Mouse (Mus musculus): ENCODE measurements at regions not wholly inside any gene's neighbourhood (a gene's known extent, or its start where the extent isn't known, plus 50 kb on each side); places are given as distances from the start of the nearest gene placed in this dataset.
A peak's percentile ranks its signal among the peaks of the same experiment; 100 is the strongest.
"Not testable (repeated sequence)": the region's sequence is repeated elsewhere in the genome, so short reads cannot be mapped to it uniquely, and the experiment has no call there.

DNA sequence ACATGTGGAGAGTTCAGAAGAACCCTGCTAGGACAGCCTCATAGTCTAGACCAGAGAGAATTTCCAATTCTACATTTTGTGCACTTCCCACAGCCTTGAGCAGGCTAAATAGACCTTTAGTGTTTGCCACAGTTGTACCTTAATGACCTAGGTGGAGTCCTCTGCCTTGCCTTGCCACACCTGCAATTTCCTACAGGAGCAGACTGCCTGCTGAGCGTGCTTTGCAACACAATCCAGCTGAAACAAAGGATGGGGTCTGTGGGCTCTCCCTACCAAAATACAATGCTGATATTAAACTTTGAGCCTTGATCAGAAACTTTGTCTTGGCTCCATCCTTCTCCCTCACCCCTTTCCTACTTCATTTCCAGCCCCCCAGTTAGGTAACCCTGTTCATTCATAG lies 326.0 kb upstream of the Snx7 start:
- no peak overlapping the region for H3K4me2 ChIP-seq (replicated peaks; ENCODE audit: low read depth, low read length)
- no peaks in the 10 kb centered on the region for H3K9me3 ChIP-seq (ENCODE audit: control insufficient read depth, low read length)
- ATAC-seq (ENCODE audit: low FRiP score, low TSS enrichment), result no peak
- H3K27ac ChIP-seq (ENCODE audit: low read depth, low read length), result no peak overlapping the region
- H3K9ac ChIP-seq (ENCODE audit: low read depth, low read length), result no peak overlapping the region
- no peaks in the 10 kb centered on the region for H3K36me3 ChIP-seq (ENCODE audit: control insufficient read depth, insufficient read depth, low read length)
- H3K4me1 ChIP-seq (ENCODE audit: control insufficient read depth, insufficient read depth, low read length), result no peaks in the 10 kb centered on the region
- no peaks in the 10 kb centered on the region for H3K27me3 ChIP-seq (ENCODE audit: control insufficient read depth, insufficient read depth, low read length)
- 39% methylated on average over 1 of the region's 1 CpGs for WGBS
- no peak overlapping the region for H3K4me3 ChIP-seq (ENCODE audit: low read length)

DNA sequence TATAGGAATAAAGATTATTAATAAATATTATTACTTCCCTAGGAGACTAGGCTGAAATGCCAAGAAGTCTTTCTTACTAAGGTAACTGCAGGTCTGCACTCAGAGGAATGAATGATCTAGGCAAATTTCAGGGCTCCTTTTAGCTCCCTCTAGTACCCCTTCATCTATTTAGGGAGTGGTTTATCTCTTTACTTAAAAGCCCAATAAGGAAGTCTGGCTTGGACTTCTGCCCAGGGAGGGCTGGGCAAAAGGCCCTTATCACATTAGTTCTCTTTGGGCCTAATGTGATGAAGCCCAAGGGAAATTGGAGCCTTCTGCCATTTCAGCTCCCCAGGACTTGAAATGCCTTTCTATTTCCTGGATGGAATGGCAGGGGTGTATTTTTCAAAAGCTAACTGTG lies 320.6 kb upstream of the Snx7 start:
- Histone ChIP-seq H3K9me3 (ENCODE audit: control insufficient read depth, low read length) (no peaks in the 10 kb centered on the region), H3K27ac (ENCODE audit: low read depth, low read length) (no peak overlapping the region), H3K36me3 (ENCODE audit: control insufficient read depth, insufficient read depth, low read length) (no peaks in the 10 kb centered on the region), H3K4me1 (ENCODE audit: control insufficient read depth, insufficient read depth, low read length) (no peaks in the 10 kb centered on the region), H3K4me3 (ENCODE audit: low read length) (no peak overlapping the region), H3K4me2 (replicated peaks; ENCODE audit: low read depth, low read length) (no peak overlapping the region), H3K27me3 (ENCODE audit: control insufficient read depth, insufficient read depth, low read length) (no peaks in the 10 kb centered on the region), H3K9ac (ENCODE audit: low read depth, low read length) (no peak overlapping the region)
- no peak for ATAC-seq (ENCODE audit: low FRiP score, low TSS enrichment)

DNA sequence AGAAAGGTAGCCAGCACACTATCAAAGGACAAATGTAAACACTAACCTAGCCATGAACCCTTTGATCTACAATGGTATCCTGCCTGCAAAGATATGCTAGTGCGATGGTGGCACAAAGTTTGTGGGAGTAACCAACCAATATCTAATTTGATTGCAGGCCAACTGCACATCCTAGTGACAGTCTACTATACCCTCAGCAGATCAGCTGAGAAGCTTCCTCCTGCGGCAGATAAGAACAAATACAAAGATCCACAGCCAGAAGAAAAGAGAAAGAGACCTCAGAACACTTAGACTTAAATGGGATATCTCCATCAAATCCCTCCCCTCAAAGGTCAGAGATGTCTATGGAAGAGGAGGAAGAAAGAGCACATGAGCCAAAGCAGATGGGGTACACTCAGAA lies 308.7 kb upstream of the Snx7 start:
- Histone ChIP-seq H3K4me3 (ENCODE audit: low read length) (no peak overlapping the region), H3K4me2 (replicated peaks; ENCODE audit: low read depth, low read length) (no peak overlapping the region), H3K27me3 (ENCODE audit: control insufficient read depth, insufficient read depth, low read length) (no peaks in the 10 kb centered on the region), H3K9me3 (ENCODE audit: control insufficient read depth, low read length) (no peaks in the 10 kb centered on the region), H3K4me1 (ENCODE audit: control insufficient read depth, insufficient read depth, low read length) (no peaks in the 10 kb centered on the region), H3K36me3 (ENCODE audit: control insufficient read depth, insufficient read depth, low read length) (no peaks in the 10 kb centered on the region), H3K27ac (ENCODE audit: low read depth, low read length) (no peak overlapping the region), H3K9ac (ENCODE audit: low read depth, low read length) (no peak overlapping the region)
- 90% methylated on average over 2 of the region's 2 CpGs for WGBS
- ATAC-seq (ENCODE audit: low FRiP score, low TSS enrichment), result no peak

DNA sequence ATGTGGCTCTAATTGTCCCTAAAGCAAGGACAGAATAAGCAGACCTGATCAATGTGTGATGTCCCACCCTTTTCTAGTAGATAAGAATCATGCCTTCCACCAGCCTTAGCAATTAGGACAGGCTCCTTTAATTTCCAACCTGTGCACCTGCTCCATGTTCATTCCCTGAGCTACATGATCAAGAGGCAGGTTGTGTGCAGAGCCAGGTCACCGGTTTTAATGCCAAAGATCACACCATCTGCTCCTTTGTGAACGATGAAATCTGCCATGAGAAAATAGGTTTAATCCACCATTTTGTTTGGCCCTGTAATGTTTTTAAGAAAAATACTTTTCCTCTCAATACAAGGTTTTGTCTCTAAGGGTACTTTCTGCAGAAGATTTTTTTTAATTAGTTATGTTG lies 294.2 kb upstream of the Snx7 start:
- no peak for ATAC-seq (ENCODE audit: low FRiP score, low TSS enrichment)
- Histone ChIP-seq H3K4me2 (replicated peaks; ENCODE audit: low read depth, low read length) (no peak overlapping the region), H3K27me3 (ENCODE audit: control insufficient read depth, insufficient read depth, low read length) (no peaks in the 10 kb centered on the region), H3K4me3 (ENCODE audit: low read length) (no peak overlapping the region), H3K27ac (ENCODE audit: low read depth, low read length) (no peak overlapping the region), H3K4me1 (ENCODE audit: control insufficient read depth, insufficient read depth, low read length) (no peaks in the 10 kb centered on the region), H3K9me3 (ENCODE audit: control insufficient read depth, low read length) (no peaks in the 10 kb centered on the region), H3K9ac (ENCODE audit: low read depth, low read length) (no peak overlapping the region), H3K36me3 (ENCODE audit: control insufficient read depth, insufficient read depth, low read length) (no peaks in the 10 kb centered on the region)
- WGBS, result 71% methylated on average over 2 of the region's 2 CpGs

DNA sequence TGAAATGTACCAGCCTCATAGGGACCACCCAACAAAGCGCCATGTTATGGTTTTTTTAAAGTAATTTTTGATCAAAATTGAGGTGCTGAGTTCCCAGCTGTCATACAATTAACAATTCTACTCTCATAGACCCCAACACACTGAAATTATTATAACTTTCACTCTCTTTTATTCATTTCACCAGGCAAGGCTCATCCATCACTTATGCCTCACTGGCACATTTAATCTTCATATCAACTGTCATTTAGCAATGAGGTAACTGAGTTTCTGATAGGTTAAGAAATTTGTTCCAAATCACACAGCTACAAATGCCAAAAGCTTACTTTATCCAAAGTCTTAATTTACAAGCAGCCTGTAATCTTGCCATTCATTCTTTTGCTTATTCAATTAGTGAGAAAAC lies 276.1 kb upstream of the Snx7 start:
- Histone ChIP-seq H3K27me3 (ENCODE audit: control insufficient read depth, insufficient read depth, low read length) (no peaks in the 10 kb centered on the region), H3K27ac (ENCODE audit: low read depth, low read length) (no peak overlapping the region), H3K9ac (ENCODE audit: low read depth, low read length) (no peak overlapping the region), H3K4me1 (ENCODE audit: control insufficient read depth, insufficient read depth, low read length) (no peaks in the 10 kb centered on the region), H3K4me3 (ENCODE audit: low read length) (no peak overlapping the region), H3K9me3 (ENCODE audit: control insufficient read depth, low read length) (no peaks in the 10 kb centered on the region), H3K36me3 (ENCODE audit: control insufficient read depth, insufficient read depth, low read length) (no peaks in the 10 kb centered on the region), H3K4me2 (replicated peaks; ENCODE audit: low read depth, low read length) (no peak overlapping the region)
- ATAC-seq (ENCODE audit: low FRiP score, low TSS enrichment), result no peak
- WGBS, result 100% methylated on average over 1 of the region's 1 CpGs

DNA sequence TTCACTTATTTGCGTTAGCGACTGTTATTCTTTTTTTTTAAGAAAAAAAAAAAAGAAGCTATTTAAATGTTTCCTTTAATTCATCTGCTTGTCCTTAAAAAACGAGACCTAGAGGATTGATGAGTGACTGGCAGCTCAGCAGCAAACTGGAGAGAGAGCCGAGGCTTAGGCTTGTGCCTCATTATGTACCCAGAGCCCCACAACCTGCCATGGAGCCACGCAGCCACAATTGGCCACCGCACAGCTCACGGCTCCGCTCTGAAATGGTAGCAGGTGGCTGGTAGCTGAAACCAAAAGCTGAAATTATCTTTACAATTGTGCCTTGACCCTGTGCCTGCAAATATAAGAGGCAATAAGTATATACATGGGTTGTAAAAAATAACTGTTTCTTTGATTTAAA lies 273.0 kb upstream of the Snx7 start:
- no peak overlapping the region for H3K4me2 ChIP-seq (replicated peaks; ENCODE audit: low read depth, low read length)
- H3K4me3 ChIP-seq (ENCODE audit: low read length), result no peak overlapping the region
- ATAC-seq (ENCODE audit: low FRiP score, low TSS enrichment), result no peak
- no peaks in the 10 kb centered on the region for H3K9me3 ChIP-seq (ENCODE audit: control insufficient read depth, low read length)
- WGBS, result 86% methylated on average over 8 of the region's 8 CpGs
- no peaks in the 10 kb centered on the region for H3K4me1 ChIP-seq (ENCODE audit: control insufficient read depth, insufficient read depth, low read length)
- H3K36me3 ChIP-seq (ENCODE audit: control insufficient read depth, insufficient read depth, low read length), result no peaks in the 10 kb centered on the region
- no peak overlapping the region for H3K27ac ChIP-seq (ENCODE audit: low read depth, low read length)
- H3K27me3 ChIP-seq (ENCODE audit: control insufficient read depth, insufficient read depth, low read length), result no peaks in the 10 kb centered on the region
- no peak overlapping the region for H3K9ac ChIP-seq (ENCODE audit: low read depth, low read length)

DNA sequence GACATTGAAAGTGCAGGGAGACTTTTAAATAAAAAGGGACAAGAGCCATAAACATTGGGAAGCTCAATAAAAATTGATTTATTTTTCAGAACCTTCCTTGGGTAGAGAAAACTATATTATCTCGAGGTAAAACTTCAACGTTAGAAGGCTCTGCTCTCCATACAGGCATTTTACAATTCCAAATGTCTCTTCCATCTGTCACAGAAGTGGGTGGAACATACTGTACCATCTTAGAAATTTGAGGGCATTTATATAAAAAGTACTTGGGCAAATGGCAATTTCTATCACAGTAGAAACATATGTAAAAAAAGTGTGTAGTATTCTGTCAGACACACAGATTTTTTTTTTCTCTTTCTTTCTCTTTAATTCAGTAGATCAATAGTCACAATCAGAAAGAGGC lies 271.4 kb upstream of the Snx7 start:
- no peak for ATAC-seq (ENCODE audit: low FRiP score, low TSS enrichment)
- Histone ChIP-seq H3K9me3 (ENCODE audit: control insufficient read depth, low read length) (no peaks in the 10 kb centered on the region), H3K27ac (ENCODE audit: low read depth, low read length) (no peak overlapping the region), H3K4me3 (ENCODE audit: low read length) (no peak overlapping the region), H3K4me1 (ENCODE audit: control insufficient read depth, insufficient read depth, low read length) (no peaks in the 10 kb centered on the region), H3K4me2 (replicated peaks; ENCODE audit: low read depth, low read length) (no peak overlapping the region), H3K36me3 (ENCODE audit: control insufficient read depth, insufficient read depth, low read length) (no peaks in the 10 kb centered on the region), H3K9ac (ENCODE audit: low read depth, low read length) (no peak overlapping the region), H3K27me3 (ENCODE audit: control insufficient read depth, insufficient read depth, low read length) (no peaks in the 10 kb centered on the region)
- 36% methylated on average over 2 of the region's 2 CpGs for WGBS

DNA sequence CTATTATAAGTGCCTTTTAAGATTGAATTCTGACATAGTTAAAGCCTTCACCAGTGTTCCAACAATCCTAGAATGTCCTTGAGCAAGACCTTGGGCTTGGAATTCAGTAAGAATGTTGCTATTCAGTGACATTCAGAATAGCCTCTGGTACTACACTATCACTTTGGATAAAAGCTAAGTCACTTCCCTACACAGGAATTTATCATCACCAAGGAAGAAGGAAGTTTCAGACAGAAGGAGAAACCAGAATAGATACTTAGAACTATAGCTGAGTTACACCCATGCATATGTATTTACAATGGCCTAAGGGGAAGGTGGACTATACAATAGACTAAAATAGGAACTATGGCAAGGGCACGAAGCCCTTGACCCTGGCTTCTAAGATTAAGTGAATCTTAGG lies 259.6 kb upstream of the Snx7 start:
- WGBS, result 100% methylated on average over 1 of the region's 1 CpGs
- not testable (repeated sequence) for H3K4me1 ChIP-seq (ENCODE audit: control insufficient read depth, insufficient read depth, low read length); H3K9me3 ChIP-seq (ENCODE audit: control insufficient read depth, low read length); H3K27ac ChIP-seq (ENCODE audit: low read depth, low read length); H3K4me2 ChIP-seq (replicated peaks; ENCODE audit: low read depth, low read length); H3K27me3 ChIP-seq (ENCODE audit: control insufficient read depth, insufficient read depth, low read length); ATAC-seq (ENCODE audit: low FRiP score, low TSS enrichment); H3K4me3 ChIP-seq (ENCODE audit: low read length); H3K9ac ChIP-seq (ENCODE audit: low read depth, low read length); H3K36me3 ChIP-seq (ENCODE audit: control insufficient read depth, insufficient read depth, low read length)

DNA sequence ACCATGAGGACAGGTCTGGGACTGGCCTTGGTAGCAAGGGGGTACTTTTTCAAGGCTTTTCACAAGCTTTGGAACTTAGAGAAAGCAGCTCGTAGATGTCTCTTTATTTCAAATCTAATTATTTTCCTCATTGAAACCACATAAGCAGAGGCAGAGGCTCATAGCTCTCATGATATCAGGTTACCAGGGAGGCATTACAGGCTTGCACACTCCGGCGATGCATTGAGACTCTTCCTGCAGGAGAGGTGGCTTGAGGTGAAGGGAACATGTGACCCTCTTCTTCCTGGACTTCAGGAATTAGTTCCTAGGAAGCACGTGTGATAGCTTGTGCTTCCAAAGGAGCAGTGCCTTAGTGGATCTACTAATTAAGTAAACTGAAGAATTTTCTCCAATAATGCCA lies 233.9 kb upstream of the Snx7 start:
- WGBS, result 39% methylated on average over 4 of the region's 4 CpGs

DNA sequence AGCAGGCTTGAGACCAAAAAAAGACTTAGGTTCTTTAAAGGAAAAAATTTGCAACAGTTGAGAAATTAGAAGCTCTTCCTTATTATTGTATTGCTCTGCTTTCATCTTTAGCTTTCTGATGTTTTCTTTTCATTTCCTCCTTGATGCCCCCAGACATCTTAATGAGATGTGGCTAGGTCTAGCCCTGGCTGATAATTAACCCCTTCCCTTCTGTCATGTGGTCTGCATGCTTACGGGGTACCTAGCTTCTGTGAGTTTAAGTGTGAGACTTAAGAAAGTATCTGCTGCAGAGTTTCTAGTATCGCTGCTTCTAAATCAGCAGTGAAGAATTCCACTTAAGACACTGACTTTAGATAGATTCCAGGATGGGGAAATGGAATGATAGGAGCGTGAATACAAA lies 215.8 kb upstream of the Snx7 start:
- Histone ChIP-seq H3K4me2 (replicated peaks; ENCODE audit: low read depth, low read length) (no peak overlapping the region), H3K36me3 (ENCODE audit: control insufficient read depth, insufficient read depth, low read length) (no peaks in the 10 kb centered on the region), H3K4me1 (ENCODE audit: control insufficient read depth, insufficient read depth, low read length) (no peaks in the 10 kb centered on the region), H3K9ac (ENCODE audit: low read depth, low read length) (no peak overlapping the region), H3K9me3 (ENCODE audit: control insufficient read depth, low read length) (no peaks in the 10 kb centered on the region), H3K27ac (ENCODE audit: low read depth, low read length) (no peak overlapping the region), H3K4me3 (ENCODE audit: low read length) (no peak overlapping the region), H3K27me3 (ENCODE audit: control insufficient read depth, insufficient read depth, low read length) (no peaks in the 10 kb centered on the region)
- ATAC-seq (ENCODE audit: low FRiP score, low TSS enrichment), result no peak
- WGBS, result 65% methylated on average over 3 of the region's 3 CpGs

More for the DNA sequence above, 233.9 kb upstream of the Snx7 start:
- Histone ChIP-seq H3K36me3 (ENCODE audit: control insufficient read depth, insufficient read depth, low read length) (no peaks in the 10 kb centered on the region), H3K4me1 (ENCODE audit: control insufficient read depth, insufficient read depth, low read length) (no peaks in the 10 kb centered on the region), H3K4me2 (replicated peaks; ENCODE audit: low read depth, low read length) (no peak overlapping the region), H3K9ac (ENCODE audit: low read depth, low read length) (no peak overlapping the region), H3K27ac (ENCODE audit: low read depth, low read length) (no peak overlapping the region), H3K27me3 (ENCODE audit: control insufficient read depth, insufficient read depth, low read length) (no peaks in the 10 kb centered on the region), H3K4me3 (ENCODE audit: low read length) (no peak overlapping the region), H3K9me3 (ENCODE audit: control insufficient read depth, low read length) (no peaks in the 10 kb centered on the region)
- ATAC-seq (ENCODE audit: low FRiP score, low TSS enrichment), result peak; percentile 77; the same call in 1 of the 2 replicates

All from kidney, embryonic 14.5 days (tissue).